Mouse (Mus musculus) midbrain, postnatal 0 days (tissue): ENCODE results near the gene Actn3. TPM values are rescaled to one million over a fixed set of nuclear protein-coding genes. Genes with fewer than 3 reads are reported as not detected.

ENCODE experiments used
- ATAC-seq: fragments of 200-750 bp; cut with Nextera tagmentation; 2 replicates; pipeline ENCODE4 v1.8.0; 2017; ENCODE audit warnings: moderate number of reproducible peaks, mild to moderate bottlenecking, moderate TSS enrichment, moderate library complexity; ENCODE audit not compliant: low FRiP score
- DNase-seq: peaks from one replicate; pipeline ENCODE4 v3.0.0-alpha.2; 2015; ENCODE audit warnings: low spot score
- H3K27ac ChIP-seq: fragments of 300-500 bp; sonication (generic); 2 replicates; pipeline ENCODE4 v1.5.1; 2014; ENCODE audit warnings: low read depth, mild to moderate bottlenecking, low read length, mixed read lengths
- H3K27me3 ChIP-seq: fragments of 300-500 bp; sonication (generic); 2 replicates; pipeline ENCODE4 v1.6.1; 2014; ENCODE audit warnings: low read length, control low read depth, mixed read lengths; ENCODE audit not compliant: insufficient read depth
- H3K36me3 ChIP-seq: fragments of 300-500 bp; sonication (generic); 2 replicates; pipeline ENCODE4 v1.6.1; 2014; ENCODE audit warnings: low read length, control low read depth, mixed read lengths; ENCODE audit not compliant: insufficient read depth
- H3K4me1 ChIP-seq: fragments of 300-500 bp; sonication (generic); 2 replicates; pipeline ENCODE4 v1.6.1; 2014; ENCODE audit warnings: mild to moderate bottlenecking, control low read depth, antibody characterized with exemption, low read length, mixed read lengths; ENCODE audit not compliant: insufficient read depth
- H3K4me2 ChIP-seq: fragments of 300-500 bp; sonication (generic); 2 replicates; pipeline ENCODE4 v1.6.1; 2014; ENCODE audit warnings: low read depth, mild to moderate bottlenecking, low read length, mixed read lengths; ENCODE audit not compliant: poor library complexity, severe bottlenecking
- H3K4me3 ChIP-seq: fragments of 300-500 bp; sonication (generic); 2 replicates; pipeline ENCODE4 v1.5.1; 2014; ENCODE audit warnings: low read depth, mild to moderate bottlenecking, low read length, moderate library complexity
- H3K9ac ChIP-seq: fragments of 300-500 bp; sonication (generic); replicated peaks from 2 replicates; pipeline ENCODE4 v1.6.1; 2014; ENCODE audit warnings: mild to moderate bottlenecking, low read length, moderate library complexity, mixed read lengths; ENCODE audit not compliant: poor library complexity, severe bottlenecking
- H3K9me3 ChIP-seq: fragments of 300-500 bp; sonication (generic); 2 replicates; pipeline ENCODE4 v1.6.1; 2016; ENCODE audit warnings: low read length, control low read depth
- CTCF ChIP-seq: IDR thresholded peaks from 2 replicates; pipeline ENCODE4 v1.5.1; 2016; ENCODE audit warnings: antibody characterized with exemption, mild to moderate bottlenecking
- WGBS: fragments of 180-500 bp; shearing (Covaris S2); extraction: QIAGEN DNeasy Blood & Tissue Kit; methylation state at CpG from one replicate; pipeline ENCODE4 v1.1.7; 2014; 5-methylcytosine and 5-hydroxymethylcytosine counted together
- polyA plus RNA-seq: library from polyadenylated mRNA; unstranded; fragments of >200 nt; fragmentation: Nextera tagmentation; extraction: Ambion mirVana; gene quantifications from 2 replicates; pipeline ENCODE4 v1.2.1, GENCODE M21; 2015
- total RNA-seq: library from RNA; depleted of rRNA; stranded (reverse); fragments of >200 nt; gene quantifications from 2 replicates; pipeline ENCODE4 v1.2.3, GENCODE M21; 2014; rRNA removed

The Actn3 gene
- total and polyA plus RNA-seq, 2 experiments from 2014 or later: 4.4 to 5.3 TPM

- Histone ChIP-seq H3K4me1 (peaks cover 13% of the 10 kb centered on the region; the same call in 1 of the 2 replicates), H3K27me3 (no peaks in the 10 kb centered on the region), H3K4me2 (peak overlapping the region; percentile 76), H3K4me3 (peak overlapping the region; percentile 83), H3K36me3 (no peaks in the 10 kb centered on the region), H3K9ac (peak overlapping the region; percentile 64), H3K27ac (peak overlapping the region; percentile 81), H3K9me3 (no peaks in the 10 kb centered on the region)
- 5% methylated on average over 12 of the region's 12 CpGs for WGBS
- no peak for TF ChIP-seq CTCF
- ATAC-seq (peak; percentile 35), DNase-seq (no peak)
Observed at GRCm38 (mm10) chr19:4811909-4812242, 65.8 kb downstream of the Actn3 start.

Other genes with a start within 250 kb of the Actn3 start
- gene Gm960, start 179.2 kb downstream of the Actn3 start, total RNA-seq: 0.99 and 3.0 TPM in 2 replicates
- 5.9 and 6.4 TPM in 2 replicates for gene Gm960, start 179.2 kb downstream of the Actn3 start, polyA plus RNA-seq
- 138 and 154 TPM in 2 replicates for gene Sptbn2, start 166.7 kb downstream of the Actn3 start, total RNA-seq
- 18.9 and 19.7 TPM in 2 replicates for gene Sptbn2, start 166.7 kb downstream of the Actn3 start, polyA plus RNA-seq
- gene Rbm4b, start 121.4 kb downstream of the Actn3 start, total RNA-seq: 63.2 and 89.1 TPM in 2 replicates
- 88.6 and 89.7 TPM in 2 replicates for gene Rbm4b, start 121.4 kb downstream of the Actn3 start, polyA plus RNA-seq
- 90.5 and 97.4 TPM in 2 replicates for gene Rbm4, start 84.0 kb downstream of the Actn3 start, total RNA-seq
- gene Rbm4, start 84.0 kb downstream of the Actn3 start, polyA plus RNA-seq: 39.0 and 40.0 TPM in 2 replicates
- 8.1 and 22.3 TPM in 2 replicates for gene Gm21992, start 66.3 kb downstream of the Actn3 start, total RNA-seq
- 12.6 and 17.9 TPM in 2 replicates for gene Gm21992, start 66.3 kb downstream of the Actn3 start, polyA plus RNA-seq
- gene Rbm14, start 66.3 kb downstream of the Actn3 start, total RNA-seq: 41.5 and 43.8 TPM in 2 replicates
- 37.9 and 38.4 TPM in 2 replicates for gene Rbm14, start 66.3 kb downstream of the Actn3 start, polyA plus RNA-seq
- 19.9 and 20.0 TPM in 2 replicates for gene Ccs, start 38.6 kb downstream of the Actn3 start, total RNA-seq
- 40.1 and 42.6 TPM in 2 replicates for gene Ccs, start 38.6 kb downstream of the Actn3 start, polyA plus RNA-seq
- gene Ccdc87, start 38.5 kb downstream of the Actn3 start, total RNA-seq: 0.38 and 1.0 TPM in 2 replicates
- gene Ccdc87, start 38.5 kb downstream of the Actn3 start, polyA plus RNA-seq: 1.1 and 1.2 TPM in 2 replicates
- 117 and 125 TPM in 2 replicates for gene Ctsf, start 22.8 kb downstream of the Actn3 start, total RNA-seq
- gene Ctsf, start 22.8 kb downstream of the Actn3 start, polyA plus RNA-seq: 82.5 and 91.1 TPM in 2 replicates
- 24.0 and 29.8 TPM in 2 replicates for gene Zdhhc24, start 759 bp upstream of the Actn3 start, total RNA-seq
- 17.2 and 18.1 TPM in 2 replicates for gene Zdhhc24, start 759 bp upstream of the Actn3 start, polyA plus RNA-seq
- 31.8 and 40.6 TPM in 2 replicates for gene Bbs1, start 28.7 kb upstream of the Actn3 start, total RNA-seq
- 9.0 and 10.2 TPM in 2 replicates for gene Bbs1, start 28.7 kb upstream of the Actn3 start, polyA plus RNA-seq
- 84.6 and 94.7 TPM in 2 replicates for gene Dpp3, start 50.4 kb upstream of the Actn3 start, total RNA-seq
- gene Dpp3, start 50.4 kb upstream of the Actn3 start, polyA plus RNA-seq: 87.7 and 96.3 TPM in 2 replicates
- gene Peli3, start 65.2 kb upstream of the Actn3 start, total RNA-seq: 10.9 and 24.4 TPM in 2 replicates
- gene Peli3, start 65.2 kb upstream of the Actn3 start, polyA plus RNA-seq: 8.4 and 8.6 TPM in 2 replicates
- gene Mrpl11, start 84.2 kb upstream of the Actn3 start, total RNA-seq: 88.2 and 93.1 TPM in 2 replicates
- 141 and 145 TPM in 2 replicates for gene Mrpl11, start 84.2 kb upstream of the Actn3 start, polyA plus RNA-seq
- 3.4 and 5.9 TPM in 2 replicates for gene Npas4, start 112.4 kb upstream of the Actn3 start, total RNA-seq
- gene Npas4, start 112.4 kb upstream of the Actn3 start, polyA plus RNA-seq: 0.36 and 0.43 TPM in 2 replicates
- gene Slc29a2, start 146.0 kb upstream of the Actn3 start, total RNA-seq: 21.4 and 30.2 TPM in 2 replicates
- 19.1 and 21.1 TPM in 2 replicates for gene Slc29a2, start 146.0 kb upstream of the Actn3 start, polyA plus RNA-seq
- gene B4gat1, start 160.9 kb upstream of the Actn3 start, total RNA-seq: 136 and 143 TPM in 2 replicates
- 172 and 177 TPM in 2 replicates for gene B4gat1, start 160.9 kb upstream of the Actn3 start, polyA plus RNA-seq
- gene AC124502.3, start 161.0 kb upstream of the Actn3 start, total RNA-seq: 3.8 and 12.5 TPM in 2 replicates
- gene AC124502.3, start 161.0 kb upstream of the Actn3 start, polyA plus RNA-seq: 2.2 and 3.7 TPM in 2 replicates
- gene Brms1, start 163.4 kb upstream of the Actn3 start, total RNA-seq: 2.1 TPM in 1 of 2 replicates, not detected in the other
- gene Brms1, start 163.4 kb upstream of the Actn3 start, polyA plus RNA-seq: 14.3 and 15.3 TPM in 2 replicates
- 4.0 and 4.3 TPM in 2 replicates for gene Rin1, start 172.6 kb upstream of the Actn3 start, total RNA-seq
- 0.76 and 0.96 TPM in 2 replicates for gene Rin1, start 172.6 kb upstream of the Actn3 start, polyA plus RNA-seq
- 22.0 and 23.3 TPM in 2 replicates for gene Cd248, start 190.2 kb upstream of the Actn3 start, total RNA-seq
- gene Cd248, start 190.2 kb upstream of the Actn3 start, polyA plus RNA-seq: 15.7 and 18.3 TPM in 2 replicates
- 54.0 and 64.0 TPM in 2 replicates for gene Tmem151a, start 207.6 kb upstream of the Actn3 start, total RNA-seq
- gene Tmem151a, start 207.6 kb upstream of the Actn3 start, polyA plus RNA-seq: 64.2 and 72.0 TPM in 2 replicates
- 40.4 and 53.9 TPM in 2 replicates for gene Yif1a, start 210.6 kb upstream of the Actn3 start, total RNA-seq
- gene Yif1a, start 210.6 kb upstream of the Actn3 start, polyA plus RNA-seq: 38.8 and 49.9 TPM in 2 replicates
- gene Cnih2, start 220.6 kb upstream of the Actn3 start, total RNA-seq: 677 and 753 TPM in 2 replicates
- 547 and 553 TPM in 2 replicates for gene Cnih2, start 220.6 kb upstream of the Actn3 start, polyA plus RNA-seq
- gene Rab1b, start 229.2 kb upstream of the Actn3 start, total RNA-seq: 192 and 242 TPM in 2 replicates
- gene Rab1b, start 229.2 kb upstream of the Actn3 start, polyA plus RNA-seq: 204 and 227 TPM in 2 replicates
- 187 and 201 TPM in 2 replicates for gene Klc2, start 240.7 kb upstream of the Actn3 start, total RNA-seq
- gene Klc2, start 240.7 kb upstream of the Actn3 start, polyA plus RNA-seq: 65.7 and 67.9 TPM in 2 replicates